Mouse (Mus musculus): Measurements from ENCODE around the gene Pdlim1.

DNA sequence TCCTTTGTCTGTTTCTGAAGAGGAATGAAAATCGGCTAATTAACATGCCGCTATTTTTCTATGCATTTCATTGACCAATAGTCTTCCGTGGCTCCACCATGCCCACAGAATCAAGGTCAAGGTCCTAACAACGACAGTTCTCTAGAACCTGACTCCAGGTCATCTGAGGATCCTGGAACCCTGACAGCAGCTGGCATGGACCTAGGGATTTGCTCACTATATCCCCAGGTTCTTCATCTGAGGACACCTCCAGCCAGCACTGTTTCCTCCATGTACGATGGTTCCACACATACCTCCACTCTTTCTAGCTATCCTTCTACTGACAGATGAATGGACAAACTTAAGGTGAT, 45.9 kb downstream of the Pdlim1 start:
- TF ChIP-seq CTCF (IDR thresholded peaks at IDR 0.05; ENCODE audit: low read depth, low read length), result no peak
- no peak for TF ChIP-seq GATA1 (IDR thresholded peaks at IDR 0.05; ENCODE audit: borderline replicate concordance, low read length)

Data from G1E (cell line).